Mouse (Mus musculus) monocyte, adult 2 months (primary cell): Measurements from ENCODE around the gene Tspyl2.
"Not testable (repeated sequence)": the region's sequence is repeated elsewhere in the genome, so short reads cannot be mapped to it uniquely, and the experiment has no call there.

Experiments
- DNase-seq, 2 experiments: peaks; one replicate each; pipeline ENCODE4 v3.0.0; 2022; ENCODE audit warnings: low spot score in 2 of 2, low read depth in 1 of 2

The Tspyl2 gene

DNA sequence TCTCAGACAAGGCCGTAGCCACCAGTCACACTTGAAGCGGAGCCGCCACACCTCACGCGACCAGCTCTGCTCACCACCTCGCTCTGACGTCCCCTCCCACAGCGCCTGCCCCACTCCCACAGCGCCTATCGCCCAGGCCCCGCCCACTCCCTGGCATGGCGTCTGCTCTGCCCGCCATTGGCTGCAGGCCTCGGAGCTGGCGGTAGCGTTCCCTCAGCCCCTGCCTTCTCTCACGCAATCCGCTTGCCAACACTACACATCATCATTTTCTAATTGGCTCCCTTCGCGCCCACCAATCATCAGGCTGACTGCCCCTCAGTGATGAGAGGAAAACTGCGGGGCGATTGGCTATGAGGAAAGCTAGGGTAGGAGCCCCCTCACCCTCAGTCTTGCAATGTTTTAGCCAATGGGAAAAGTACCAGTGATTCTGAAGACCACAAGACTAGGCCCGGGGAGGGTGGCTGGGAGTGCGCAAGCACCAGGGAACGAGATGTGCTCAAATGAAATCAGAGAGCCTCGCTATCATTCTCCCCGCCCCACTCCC is at the start of gene Tspyl2:
Gene Tspyl2 (minus strand): TSS at position 68 of the 544 bp plus-strand sequence.
- DNase-seq: peak; percentile 59 to 80

DNA sequence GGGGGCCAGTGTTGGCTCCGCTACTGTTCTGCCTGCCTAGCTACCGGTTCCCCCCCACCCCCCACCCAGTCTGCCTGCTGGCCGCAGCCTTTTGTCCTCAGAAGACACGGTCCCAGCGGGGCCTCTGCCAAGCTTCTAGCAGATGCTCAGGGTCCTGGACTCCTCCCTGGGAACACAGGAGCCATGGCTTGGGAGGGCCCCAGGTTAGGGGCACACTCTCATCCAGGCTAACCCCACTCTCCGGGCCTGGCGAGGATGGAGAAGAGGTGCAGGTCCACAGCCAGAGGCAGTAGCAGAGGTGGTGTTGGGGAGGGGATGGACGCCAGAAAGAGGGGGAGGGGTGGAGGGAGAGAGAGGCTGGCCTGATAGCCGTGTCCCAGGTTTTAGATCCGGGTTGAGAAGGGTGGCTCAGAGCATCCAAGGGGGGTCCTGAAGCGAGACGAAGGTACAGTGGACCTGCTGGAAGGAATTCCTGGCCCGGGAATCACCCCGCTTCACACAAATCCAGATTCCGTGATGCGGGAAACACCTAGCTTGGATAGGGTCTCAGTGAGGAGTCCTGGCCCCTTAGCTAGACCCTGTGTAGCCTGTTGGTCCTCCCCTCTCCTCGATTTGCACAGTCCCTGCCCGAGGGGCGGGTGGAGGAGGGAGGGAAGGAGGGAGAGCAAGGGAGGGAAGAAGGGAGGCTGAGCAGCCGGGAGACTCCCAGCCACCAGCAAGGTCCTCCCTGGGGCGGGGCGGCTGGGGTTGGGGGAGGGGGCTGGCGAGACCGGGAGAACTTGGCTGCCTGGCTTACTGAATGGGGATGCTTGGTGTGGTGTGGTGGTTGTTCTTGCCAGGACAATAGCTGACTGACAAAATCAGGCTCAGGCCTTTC is 26.4 kb upstream of the Tspyl2 start, which contains the start of gene Gpr173:
Gene Gpr173 (minus strand): TSS at position 308 of the 877 bp plus-strand sequence.
- DNase-seq: no peak

DNA sequence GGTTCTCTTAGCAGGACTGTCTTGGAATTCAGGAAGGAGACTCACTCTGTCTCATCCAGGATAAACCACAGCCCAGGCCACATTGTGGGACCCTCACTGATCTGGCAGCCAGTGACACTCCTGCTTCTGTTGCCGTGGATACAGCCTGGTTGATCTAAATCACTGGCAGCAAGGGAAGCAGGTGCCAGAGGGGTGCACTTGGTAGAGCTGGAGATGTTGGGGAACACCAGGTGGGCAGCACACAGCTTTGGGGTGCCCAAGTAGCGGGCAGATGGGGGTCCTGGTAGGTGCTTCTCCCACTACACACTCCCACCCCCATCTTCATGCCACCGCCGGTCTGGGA is 25.8 kb upstream of the Tspyl2 start:
- DNase-seq: no peak

DNA sequence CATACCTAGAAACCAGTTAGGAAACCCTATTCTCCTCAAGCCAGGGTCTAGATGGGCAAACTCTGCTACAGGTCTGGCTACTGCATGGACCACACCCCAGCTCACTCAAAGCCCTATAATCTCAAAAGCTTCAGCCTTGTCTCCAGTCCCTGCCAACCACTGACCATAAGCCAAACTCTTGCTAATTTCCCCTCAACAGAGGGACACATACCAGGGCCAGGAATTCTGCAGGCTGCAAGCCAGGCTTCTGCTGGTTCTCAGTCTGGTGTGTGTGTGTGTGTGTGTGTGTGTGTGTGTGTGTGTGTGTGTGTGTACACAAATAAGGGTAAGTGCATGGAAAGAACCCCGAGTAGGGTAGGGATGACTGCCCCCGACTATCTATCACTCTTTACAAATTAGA is 24.2 kb upstream of the Tspyl2 start:
- DNase-seq: no peak

DNA sequence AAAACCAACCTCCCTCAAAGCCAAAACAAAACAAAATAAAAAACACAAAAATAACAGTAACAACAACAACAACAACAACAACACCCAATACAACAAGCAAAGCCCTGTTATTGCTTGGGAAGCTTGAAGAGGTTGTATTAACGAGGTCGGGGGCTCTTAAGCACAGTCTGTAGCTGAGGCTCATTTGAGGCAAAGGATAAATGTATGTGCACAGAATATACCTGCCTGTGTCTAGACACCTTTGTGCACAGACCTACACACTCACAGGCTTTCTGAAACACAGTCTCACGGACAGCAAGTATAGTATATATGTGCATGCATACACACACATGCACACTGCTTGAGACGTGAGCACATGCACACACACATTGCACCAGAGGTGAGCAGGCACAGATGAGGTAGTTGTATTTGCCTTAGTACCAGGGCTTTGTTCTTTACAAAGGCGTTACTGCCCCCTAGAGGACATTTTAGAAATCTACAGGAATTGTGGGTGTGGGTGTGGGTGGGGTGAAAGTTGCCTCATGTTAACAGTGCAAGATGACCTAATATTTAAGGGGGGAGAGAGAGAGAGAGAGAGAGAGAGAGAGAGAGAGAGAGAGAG is 10.4 kb upstream of the Tspyl2 start:
- no peak for DNase-seq

DNA sequence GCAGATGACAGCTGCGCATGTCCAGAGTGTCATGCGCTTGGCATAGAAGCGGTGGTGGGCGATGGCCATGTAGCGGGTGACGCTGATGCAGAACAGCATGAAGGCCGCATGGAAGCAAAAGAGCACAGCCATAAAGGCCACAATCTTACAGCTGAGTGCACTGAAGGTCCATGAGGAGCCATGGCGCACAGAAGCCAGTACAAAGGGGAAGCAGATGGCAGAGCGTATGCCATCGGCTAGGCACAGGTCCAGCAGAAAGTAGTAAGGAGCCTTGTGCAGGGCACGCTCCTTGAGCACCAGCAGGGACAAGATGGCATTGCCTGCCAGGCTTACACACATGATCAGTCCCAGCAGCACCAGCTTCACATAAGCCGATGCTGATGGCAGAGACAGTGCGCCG is 4.8 kb upstream of the Tspyl2 start:
- DNase-seq: no peak

DNA sequence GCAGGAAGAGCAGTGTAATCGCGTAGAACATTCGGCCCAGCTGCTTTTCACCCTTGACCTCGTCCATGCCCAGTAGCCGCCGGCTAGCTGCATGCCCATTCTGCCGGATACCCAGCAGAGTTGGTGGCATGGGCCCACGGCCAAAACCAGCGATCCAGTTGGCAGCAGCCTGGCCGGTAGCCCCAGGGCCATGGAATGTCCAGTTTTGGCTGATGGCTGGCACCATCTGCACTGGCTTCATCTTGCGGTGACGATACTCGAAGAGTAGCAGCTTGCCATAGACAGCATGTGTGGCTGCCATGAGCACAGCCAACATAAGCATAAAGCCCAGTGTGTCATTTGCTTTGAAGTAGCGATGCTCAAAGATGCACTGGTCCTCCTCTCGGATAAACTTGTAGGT is 4.4 kb upstream of the Tspyl2 start:
- DNase-seq: no peak

DNA sequence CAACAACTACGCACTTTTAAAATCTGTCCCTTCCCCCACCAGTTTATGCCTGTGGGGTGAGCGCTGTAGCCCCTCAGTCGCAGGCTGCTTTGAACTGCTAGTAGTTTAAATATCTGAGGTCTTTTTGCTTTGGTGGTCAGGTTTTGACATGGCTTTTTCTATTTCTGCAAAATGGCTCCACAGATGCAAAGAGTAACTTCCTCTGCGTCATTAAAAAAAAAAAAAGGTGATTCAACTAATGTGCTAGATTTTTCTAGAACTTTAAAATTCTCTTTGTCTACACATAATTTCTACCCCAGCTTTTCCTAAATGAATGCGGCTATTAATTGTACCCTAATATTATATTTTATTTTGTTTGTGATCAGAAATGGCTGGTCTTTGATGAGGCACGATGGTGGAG is 678 bp upstream of the Tspyl2 start:
- DNase-seq: no peak

DNA sequence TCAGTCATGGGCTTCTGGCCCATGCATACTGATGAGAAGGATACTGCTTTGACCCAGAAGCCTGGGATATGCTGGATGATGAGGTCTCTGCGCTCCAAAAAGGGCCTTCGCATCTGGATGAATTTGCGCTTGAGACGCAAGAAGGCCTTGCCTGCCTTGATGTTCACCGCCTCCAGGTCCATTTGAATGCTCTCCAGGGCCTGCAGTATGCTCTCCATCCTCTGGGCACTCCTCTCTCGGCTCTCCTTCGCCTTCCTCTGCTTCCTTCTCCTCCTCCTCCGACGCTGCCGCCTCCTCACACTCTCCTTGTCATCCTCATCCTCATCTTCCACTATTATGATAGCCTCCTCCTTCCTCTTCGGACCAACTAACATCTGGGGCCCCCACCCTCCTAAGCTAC is 729 bp downstream of the Tspyl2 start:
- DNase-seq: no peak

DNA sequence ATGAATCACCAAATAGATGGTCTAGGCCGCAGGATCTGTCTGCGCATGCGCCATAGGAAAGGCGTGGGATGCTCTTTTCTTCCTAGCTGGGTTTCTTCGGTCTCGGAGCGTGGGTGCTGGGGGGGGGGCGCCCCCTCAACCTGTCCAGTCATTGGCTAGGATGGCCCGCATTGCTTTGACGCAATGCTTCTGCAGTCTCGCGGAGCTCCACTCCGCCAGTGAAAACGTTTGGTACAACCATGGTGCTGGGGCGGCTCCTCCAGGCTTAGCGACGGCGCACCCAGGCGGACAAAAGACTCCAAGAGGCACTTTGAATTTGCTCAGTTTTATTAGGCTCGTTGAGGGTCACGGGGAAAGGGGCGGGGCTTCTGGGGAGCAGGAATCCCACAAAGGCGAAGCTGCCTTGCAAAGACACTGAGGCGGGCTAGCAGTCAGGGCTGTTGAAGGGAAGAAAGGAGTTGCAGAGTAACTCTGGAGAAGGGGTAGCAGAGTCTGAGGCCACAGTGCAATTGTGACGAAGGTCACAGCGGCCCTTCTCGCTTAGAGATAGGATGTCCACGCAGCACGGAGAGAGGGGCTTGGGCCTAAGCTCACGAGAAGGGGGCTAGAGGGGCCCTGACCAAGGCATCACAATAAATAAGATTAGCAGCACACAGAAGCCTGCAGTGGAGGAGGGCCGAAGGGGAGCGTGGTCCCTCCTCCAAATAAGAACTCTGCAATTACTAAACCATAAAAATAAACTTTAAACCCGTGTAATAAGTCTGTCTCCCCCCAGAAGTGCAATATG is 5.5 kb downstream of the Tspyl2 start:
- DNase-seq: peak; percentile 66 to 67

DNA sequence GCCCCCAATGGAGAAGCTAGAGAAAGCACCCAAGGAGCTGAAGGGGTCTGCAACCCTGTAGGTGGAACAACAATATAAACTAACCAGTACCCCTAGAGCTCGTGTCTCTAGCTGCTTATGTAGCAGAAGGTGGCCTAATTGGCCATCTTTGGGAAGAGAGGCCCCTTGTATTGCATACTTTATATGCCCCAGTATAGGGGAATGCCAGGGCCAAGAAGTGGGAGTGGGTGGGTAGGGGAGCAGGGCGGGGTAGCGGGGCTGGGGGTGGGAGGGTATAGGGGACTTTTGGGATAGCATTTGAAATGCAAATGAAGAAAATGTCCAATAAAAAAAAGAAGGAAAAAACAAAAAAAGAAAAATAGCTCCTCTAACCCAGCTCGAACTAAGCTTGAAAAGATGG is 6.1 kb downstream of the Tspyl2 start:
- DNase-seq: not testable (repeated sequence)

DNA sequence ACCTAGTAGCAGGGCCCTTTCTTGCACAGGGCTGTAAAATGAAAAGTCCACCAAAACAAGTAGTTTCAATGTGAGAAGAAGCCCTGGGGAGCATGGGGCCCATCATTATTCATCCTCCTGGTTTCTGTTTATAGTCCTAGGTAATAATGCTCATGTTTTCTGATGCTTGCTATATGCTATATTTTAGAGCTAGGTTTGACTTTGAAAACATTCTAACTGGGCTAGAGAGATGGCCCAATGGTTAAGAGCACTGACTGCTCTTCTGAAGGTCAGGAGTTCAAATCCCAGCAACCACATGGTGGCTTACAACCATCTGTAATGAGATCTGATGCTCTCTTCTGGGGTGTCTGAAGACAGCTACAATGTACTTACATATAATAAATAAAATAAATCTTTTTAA is 12.8 kb downstream of the Tspyl2 start:
- not testable (repeated sequence) for DNase-seq

DNA sequence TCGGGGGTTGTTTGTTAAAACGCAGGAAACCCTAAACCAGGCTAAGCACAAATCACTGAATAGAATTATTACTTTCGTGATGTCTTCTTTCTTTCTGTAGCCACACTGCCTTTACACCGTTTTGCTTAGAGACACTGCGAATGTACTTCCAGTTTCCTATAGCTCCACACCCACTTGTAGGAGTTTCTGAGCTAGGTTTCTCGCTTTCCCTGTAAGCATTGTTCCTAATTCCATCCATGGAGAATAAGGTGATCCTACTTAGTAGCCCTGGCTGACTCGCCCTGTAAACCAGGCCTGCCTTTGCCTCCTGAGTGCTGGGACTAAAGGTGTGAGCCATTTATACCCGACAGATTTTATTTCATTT is 14.6 kb downstream of the Tspyl2 start:
- no peak for DNase-seq

DNA sequence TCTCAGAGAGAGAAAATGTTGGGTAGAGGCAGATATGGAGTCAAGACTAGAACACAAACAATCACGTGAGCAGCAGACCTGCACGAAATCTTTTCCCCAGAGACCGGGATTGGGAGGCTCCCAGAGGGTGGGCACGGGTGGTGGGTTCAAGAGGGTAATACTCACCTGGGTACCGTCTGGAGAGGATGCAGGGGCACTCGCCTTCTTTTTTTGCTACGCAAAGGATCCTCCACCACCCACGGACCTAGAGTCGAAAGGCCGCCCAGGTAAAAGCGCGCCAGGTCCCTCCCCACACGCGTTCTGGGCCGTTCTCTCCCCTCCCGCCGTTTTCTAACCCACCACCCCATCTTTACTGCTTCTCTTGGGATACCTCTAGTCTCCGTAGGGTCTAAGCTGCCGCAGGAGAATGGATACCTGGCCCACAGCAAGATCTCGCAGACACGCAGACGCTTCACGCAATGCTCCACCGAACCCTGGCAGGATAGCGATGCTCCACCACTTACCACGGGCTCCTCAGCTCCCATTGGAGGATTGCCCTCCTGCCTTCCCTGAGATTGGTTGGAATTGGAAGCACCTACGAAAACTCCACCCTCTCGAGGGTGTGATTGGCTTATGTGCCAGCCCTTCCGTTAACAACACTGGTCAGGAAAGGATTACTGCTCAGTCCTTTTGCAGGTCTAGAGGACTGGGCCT is 15.1 kb downstream of the Tspyl2 start, which contains the start of gene Kantr:
Gene Kantr (minus strand): TSS at position 500 of the 693 bp plus-strand sequence.
- DNase-seq: peak; percentile 14 to 35

DNA sequence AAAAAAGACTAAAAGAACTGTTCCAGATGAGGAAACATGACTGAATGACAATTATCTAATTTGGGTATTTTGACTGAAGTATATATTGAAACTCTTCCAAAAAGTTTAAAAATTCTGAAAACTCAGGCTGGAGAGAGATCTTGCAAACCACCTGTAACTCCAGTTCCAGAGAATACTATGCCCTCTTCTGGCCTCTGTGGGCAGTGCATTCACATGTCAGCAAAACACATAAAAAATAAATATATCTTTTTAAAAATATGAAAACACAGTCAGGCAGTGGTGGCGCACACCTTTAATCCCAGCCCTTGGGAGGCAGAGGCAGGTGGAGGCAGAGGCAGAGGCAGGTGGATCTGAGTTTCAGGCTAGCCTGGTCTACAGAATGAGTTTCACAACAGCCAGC is 18.6 kb downstream of the Tspyl2 start:
- no peak for DNase-seq

DNA sequence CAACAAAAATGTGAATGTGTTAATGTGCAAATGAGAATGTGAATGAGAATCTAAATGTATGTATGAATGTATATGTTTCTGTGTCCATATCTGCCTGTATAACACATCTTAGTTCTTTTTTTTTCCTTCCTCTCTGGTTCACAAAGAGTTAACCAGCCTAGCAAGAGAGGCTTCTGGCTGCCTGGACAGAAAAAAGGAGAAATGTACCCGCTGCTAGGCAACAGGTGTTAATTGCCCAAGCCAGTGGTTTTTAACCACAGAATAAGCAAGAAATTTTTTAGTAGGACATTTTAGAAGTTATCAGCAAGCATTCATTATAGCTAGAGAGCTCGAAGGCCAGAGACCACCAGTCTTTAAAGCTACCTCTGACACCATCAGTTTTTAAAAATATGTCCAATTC is 19.4 kb downstream of the Tspyl2 start:
- peak in 1 of 2 experiments; percentile 23 for DNase-seq

DNA sequence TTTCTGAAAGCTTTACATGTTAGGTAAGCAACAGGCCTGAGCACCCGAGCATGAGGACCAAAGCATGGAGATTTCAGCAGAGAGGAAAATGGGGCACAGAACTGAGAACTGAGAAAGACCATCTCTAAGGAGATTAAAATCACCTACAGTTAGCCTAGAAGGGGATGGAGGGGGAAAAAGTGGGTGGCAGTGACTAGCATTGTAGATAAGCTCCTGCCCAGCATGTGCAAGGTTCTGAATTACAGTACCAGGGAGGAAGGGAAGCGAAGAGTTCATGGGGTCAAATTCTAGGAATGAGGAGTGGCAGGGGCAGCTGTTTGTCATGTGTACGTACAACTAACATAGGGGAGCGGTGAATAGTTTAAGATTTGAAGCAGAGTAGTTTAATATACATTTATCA is 21.7 kb downstream of the Tspyl2 start:
- DNase-seq: no peak

DNA sequence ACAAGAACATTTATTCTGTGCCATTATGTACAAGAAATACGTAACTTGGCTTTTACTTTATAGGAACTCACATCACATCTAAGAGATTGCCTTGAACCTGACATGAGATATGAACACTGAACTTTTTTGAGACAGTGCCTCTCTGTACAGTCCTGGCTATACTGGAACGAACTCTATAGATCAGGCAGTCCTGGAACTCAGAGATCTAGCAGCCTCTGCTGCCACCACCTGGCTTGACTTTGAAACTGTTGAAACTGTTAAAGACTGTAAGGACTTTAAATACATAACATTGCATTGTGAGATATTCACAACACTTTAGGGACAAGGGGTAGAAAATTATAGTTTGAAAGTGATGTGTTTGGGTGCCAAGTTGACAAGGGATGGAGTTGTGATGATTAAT is 34.3 kb downstream of the Tspyl2 start:
- DNase-seq: no peak

DNA sequence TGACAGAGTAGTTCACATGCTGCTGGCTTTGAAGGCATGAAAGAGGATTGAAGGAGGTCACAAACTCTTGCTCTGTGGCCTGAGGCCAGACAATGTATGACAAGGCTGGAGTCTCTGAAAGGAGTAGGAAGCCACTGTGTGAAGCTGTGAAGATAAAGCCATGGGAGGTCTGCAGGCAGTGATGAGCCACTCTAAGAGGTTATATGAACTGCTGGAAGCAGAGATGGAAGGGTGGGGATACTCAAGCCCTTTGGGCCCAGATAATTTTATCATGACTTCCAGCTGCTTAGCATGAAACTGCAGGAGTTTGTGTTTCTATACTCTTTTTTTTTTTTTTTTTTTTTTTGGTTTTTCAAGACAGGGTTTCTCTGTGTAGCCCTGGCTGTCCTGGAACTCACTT is 34.9 kb downstream of the Tspyl2 start:
- DNase-seq: no peak

DNA sequence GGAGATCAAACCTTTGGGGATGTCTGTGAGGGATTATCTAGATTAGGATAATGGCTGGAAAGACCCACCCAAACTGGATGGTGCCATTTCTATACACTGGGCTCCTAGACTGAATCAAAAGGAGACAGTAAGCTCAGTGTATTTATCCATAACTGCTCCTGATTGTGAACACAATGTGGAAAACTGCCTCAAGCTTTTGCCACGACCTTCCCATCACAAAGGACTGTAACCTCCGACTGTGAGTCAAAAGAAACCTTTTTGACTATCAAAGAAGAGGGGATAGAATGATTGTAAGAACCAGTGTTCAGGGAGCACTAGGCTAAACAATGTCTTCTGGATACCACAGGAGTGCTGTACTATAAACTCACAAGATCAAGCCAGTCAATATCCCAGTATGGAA is 36.0 kb downstream of the Tspyl2 start:
- no peak for DNase-seq

DNA sequence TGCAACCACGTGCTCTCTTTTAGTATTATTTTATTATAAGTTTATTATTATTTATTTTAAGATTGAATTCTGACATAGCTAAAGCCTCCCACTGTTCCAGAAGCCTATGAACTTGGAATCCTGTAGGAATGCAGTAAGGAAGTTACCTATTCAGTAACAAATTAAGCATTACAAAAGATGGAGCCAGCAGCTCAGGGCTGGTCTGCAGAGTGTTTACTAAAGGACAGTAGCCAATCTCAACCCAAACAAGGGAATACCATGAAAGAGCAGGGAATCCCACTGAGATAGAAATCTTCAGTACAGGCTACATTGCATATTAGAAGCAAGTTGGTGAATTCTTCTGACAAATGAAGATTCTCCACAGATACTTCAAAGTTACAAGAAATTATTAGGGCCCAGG is 55.2 kb downstream of the Tspyl2 start:
- DNase-seq: not testable (repeated sequence)
